Mouse (Mus musculus): Measurements from ENCODE around the gene Gpx3. TPM values are rescaled to one million over a fixed set of nuclear protein-coding genes. Genes with fewer than 3 reads are reported as not detected.
"Not testable (repeated sequence)": the region's sequence is repeated elsewhere in the genome, so short reads cannot be mapped to it uniquely, and the experiment has no call there.

The Gpx3 gene
- total RNA-seq, 2 experiments from 2014 or later: 7.0 to 7.1 TPM

DNA sequence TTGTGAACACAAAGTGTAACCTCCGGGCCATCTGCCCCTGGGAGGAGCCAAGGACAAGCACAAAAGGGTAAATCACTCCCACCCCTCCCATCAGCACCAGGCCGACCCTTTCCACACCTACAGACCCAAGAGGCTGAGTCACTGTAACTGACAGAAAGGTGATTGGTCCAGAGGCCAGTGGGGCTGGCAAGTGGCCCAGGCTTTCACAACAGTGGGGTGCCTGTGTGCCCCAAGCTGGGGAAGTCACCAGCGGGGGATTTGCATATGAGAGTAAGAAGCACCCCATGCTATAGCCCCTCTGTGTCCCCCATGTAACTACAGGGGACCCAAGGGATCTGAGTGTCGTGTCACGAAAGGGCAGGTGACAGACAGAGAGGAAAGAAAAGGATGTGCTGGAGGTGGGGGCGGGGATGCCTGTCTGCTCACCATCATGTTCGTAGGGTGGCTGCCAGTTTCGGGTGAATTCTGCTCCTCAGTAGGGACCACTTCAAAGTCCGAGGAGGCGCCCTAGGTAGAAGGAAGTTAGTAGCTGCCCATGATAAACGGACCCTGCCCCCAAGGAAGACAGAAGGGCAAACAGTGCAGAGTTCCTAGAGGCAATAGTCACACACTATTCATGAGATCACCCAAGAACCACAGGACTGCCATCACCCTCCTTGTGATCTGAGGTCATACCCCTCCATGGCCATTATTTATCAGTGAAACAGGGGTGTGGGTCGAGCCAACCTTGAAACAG, 34.0 kb downstream of the Gpx3 start:
- DNase-seq (ENCODE audit: low spot score in 2 of 2): no peak

DNA sequence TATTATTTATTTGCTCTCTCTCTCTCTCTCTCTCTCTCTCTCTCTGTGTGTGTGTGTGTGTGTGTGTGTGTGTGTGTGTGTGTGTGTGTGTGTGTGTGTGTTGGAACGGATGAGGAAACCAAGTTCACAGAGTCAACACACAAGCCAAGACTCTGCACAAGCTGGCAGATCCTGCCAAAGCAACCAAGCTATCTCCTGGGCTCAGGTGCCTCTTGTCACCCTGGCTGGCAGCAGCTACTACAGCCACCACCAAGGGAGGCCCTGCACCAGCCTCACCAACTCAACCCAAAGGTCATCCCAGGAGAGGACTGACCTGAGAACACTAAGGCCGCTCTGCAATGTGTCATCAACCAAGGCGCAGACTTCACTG, 34.5 kb downstream of the Gpx3 start:
- DNase-seq (ENCODE audit: low spot score in 2 of 2): no peak

- DNase-seq (ENCODE audit: low spot score in 2 of 2): no peak
Measured at GRCm38 (mm10) chr11:54939501-54939900, 37.2 kb downstream of the Gpx3 start.

DNA sequence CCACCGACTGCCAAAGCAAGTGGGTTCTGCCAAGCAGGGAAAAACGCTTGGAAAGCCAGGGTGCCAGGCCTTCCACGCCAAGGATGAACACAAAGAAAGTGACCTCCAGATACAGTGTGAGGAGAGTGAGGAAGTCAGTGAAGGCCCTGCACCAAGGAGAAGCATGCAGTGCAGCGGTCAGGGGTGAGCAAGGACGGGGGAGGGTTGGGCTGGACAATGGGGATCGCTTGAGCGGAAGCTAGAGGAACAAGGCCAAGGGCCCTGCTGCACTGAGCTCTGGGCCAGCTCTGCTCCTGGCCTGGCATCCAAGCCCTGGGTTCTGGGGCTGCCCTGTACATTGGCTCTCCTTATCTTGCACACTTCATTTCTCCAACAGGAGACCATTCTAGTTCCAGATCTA, 37.8 kb downstream of the Gpx3 start:
- DNase-seq (ENCODE audit: low spot score in 2 of 2): no peak

GRCm38 (mm10) chr11:54944702-54945101, 42.4 kb downstream of the Gpx3 start:
- DNase-seq (ENCODE audit: low spot score in 2 of 2): no peak

DNA sequence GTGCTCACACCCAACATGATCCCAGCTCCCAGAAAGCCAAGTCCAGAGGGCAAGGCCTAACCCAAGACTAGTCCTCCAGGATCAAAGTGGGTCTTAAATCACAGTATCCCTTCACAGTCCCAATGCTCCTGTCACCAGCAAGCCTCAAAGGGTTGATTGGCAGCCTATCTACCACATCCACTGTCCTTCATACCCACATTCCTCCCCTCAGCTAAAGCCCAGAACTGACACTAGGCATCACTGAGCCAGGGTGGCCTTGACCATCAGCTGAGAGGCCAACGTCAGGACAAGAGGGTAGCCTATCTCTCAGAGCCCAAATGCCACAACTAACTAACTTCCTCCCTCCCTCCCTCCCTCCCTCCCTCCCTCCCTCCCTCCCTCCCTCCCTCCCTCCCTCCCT, 47.5 kb downstream of the Gpx3 start:
- DNase-seq (ENCODE audit: low spot score in 2 of 2): no peak

DNA sequence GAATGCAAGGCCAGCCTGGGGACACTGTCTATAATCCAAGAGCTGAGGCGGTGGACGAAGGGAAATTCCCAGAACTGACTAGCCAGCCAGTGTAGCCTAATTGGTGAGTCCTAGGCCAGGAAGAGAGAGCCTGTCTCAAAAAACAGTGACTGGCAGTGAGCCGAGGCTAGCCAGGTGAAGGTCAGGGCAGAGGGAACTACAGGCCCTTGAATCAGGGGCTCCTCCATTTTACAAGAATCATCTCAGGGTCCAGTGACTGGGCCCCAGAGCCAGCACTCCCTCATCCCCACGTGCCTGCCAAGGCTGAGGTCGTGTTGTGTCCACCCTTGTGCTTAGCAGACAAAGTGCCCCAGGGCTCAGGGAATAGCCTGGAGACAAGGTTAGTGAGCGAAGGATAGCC, 48.4 kb downstream of the Gpx3 start:
- no peak for DNase-seq (ENCODE audit: low spot score in 2 of 2)

DNA sequence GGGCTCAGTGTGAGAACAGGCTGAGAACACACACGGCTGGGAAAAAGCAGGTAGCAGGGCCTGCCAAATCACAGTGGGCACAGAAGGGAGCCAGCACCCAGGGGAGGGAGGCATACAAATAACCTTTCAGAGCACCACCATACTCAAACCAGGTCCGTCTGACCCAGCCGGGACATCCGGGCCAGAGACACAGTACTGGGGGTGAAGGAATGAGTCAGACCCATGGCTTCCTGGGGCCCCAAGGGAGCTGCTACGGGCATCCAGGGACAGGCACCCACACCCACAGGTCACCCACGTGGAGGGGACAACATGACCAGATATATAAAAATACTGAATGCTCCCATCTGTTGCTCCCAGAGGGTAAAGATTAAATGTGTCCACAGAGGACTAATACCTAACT, 50.4 kb downstream of the Gpx3 start:
- DNase-seq (ENCODE audit: low spot score in 2 of 2): no peak

DNA sequence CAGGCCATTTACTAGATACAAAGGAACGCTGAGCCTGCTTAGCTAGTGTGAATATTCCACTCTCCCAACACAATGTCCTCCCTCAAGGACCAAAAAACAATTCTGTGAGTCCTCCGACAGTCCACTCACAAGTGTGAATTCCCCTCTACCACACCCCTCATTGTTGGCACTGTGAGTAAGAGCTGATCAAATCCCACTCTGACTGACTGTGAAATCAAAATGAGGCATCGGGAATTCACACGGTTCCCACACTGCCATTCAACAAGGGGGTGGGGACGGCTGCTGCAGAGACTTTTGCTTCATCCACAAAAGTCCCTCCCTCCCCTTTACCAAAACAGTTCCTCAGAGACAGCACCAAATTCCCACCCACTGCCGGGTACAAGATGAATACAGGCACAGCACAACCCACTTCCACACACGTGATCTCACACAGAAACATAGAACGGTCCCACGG, 51.8 kb downstream of the Gpx3 start:
- no peak for DNase-seq (ENCODE audit: low spot score in 2 of 2)

DNA sequence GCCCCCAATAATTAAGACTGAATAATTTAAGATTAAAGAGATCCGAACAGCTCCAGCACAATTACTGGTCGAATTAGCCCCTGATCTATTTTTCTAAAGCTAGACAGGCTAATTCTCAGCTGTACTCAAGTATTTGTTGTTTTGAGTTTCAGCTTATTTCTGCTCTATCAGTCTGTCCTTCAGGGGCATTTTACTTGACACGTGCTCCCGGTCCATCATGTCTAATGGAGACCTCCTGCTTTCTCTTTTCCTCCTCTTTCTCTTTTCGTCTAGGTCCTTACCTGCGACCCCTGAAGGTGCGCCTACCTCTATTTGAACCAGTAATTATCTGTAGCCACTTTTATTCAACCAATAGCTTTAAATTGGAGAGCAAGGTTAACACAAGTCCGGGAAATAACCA, 52.5 kb downstream of the Gpx3 start:
- no peak for DNase-seq (ENCODE audit: low spot score in 2 of 2)

DNA sequence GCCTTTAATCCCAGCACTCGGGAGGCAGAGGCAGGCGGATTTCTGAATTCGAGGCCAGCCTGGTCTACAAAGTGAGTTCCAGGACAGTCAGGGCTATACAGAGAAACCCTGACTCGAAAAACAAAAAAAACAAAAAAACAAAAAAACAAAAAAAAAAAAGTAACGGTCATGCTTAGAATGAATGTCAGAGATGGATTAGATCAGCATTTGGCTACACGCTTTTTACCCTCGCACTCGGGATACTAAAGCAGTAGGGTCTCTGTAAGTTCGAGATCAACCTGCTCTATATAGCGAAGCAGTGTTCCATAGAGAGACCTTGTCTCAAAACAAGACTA, 53.1 kb downstream of the Gpx3 start:
- DNase-seq (ENCODE audit: low spot score in 2 of 2): not testable (repeated sequence)

GRCm38 (mm10) chr11:54955735-54956480, 53.7 kb downstream of the Gpx3 start:
- peak; percentile 98 to 99 for DNase-seq (ENCODE audit: low spot score in 2 of 2)

- DNase-seq (ENCODE audit: low spot score in 2 of 2): no peak
Measured at GRCm38 (mm10) chr11:54956912-54957311, 54.7 kb downstream of the Gpx3 start.

DNA sequence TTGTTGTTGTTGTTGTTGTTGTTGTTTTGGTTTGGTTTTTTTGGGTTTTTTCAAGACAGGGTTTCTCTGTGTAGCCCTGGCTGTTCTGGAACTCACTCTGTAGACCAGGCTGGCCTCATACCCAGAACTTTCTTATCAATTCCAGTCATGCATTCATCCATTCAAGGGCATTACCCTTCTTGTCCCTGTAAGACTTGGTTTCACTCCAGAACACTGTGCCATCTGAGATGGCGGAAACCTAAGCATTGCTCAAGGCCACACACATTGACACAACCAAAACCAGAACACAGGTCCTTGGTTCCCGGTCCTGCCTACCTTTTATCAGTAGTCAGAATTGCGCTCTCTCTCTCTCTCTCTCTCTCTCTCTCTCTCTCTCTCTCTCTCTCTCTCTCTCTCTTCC, 55.5 kb downstream of the Gpx3 start:
- DNase-seq (ENCODE audit: low spot score in 2 of 2): not testable (repeated sequence)

- DNase-seq (ENCODE audit: low spot score in 2 of 2): no peak
Measured at GRCm38 (mm10) chr11:54958571-54959073, 56.4 kb downstream of the Gpx3 start.

Other genes starting within 250 kb of the Gpx3 start
- 100 to 1,000 TPM; 138 to 151 TPM for gene Cdc42se2, start 114.8 kb upstream of the Gpx3 start, total RNA-seq (2021)
- 10 to 100 TPM; 21.2 to 24.5 TPM for gene Lyrm7, start 41.5 kb upstream of the Gpx3 start, total RNA-seq (2021)
- 100 to 1,000 TPM; 341 to 384 TPM for gene Hint1, start 36.1 kb upstream of the Gpx3 start, total RNA-seq (2021)
- 10 to 100 TPM; 29.0 to 32.2 TPM for gene Tnip1, start 60.5 kb downstream of the Gpx3 start, total RNA-seq (2021)
- 10 to 100 TPM; 88.4 to 88.7 TPM for gene Anxa6, start 131.0 kb downstream of the Gpx3 start, total RNA-seq (2021)
- under 1 TPM; 0.40 to 0.59 TPM for gene Ccdc69, start 175.7 kb downstream of the Gpx3 start, total RNA-seq (2021)
- 10 to 100 TPM; 51.5 to 51.9 TPM for gene Gm2a, start 195.7 kb downstream of the Gpx3 start, total RNA-seq (2021)
- not detected for gene Slc36a3, start 249.3 kb downstream of the Gpx3 start, total RNA-seq (2021)